Mouse (Mus musculus) embryonic fibroblast, embryonic 13.5 days (primary cell): ENCODE measurements at regions not wholly inside any gene's neighbourhood (a gene's known extent, or its start where the extent isn't known, plus 50 kb on each side); places are given as distances from the start of the nearest gene placed in this dataset.

Experiments used
- CTCF ChIP-seq: IDR thresholded peaks from 2 replicates; pipeline ENCODE4 v1.5.1; 2011; ENCODE audit warnings: mild to moderate bottlenecking, control low read depth, low read length, moderate library complexity, borderline replicate concordance; ENCODE audit not compliant: insufficient read depth
- POLR2A ChIP-seq: IDR thresholded peaks from 2 replicates; pipeline ENCODE4 v1.6.1; 2011; ENCODE audit warnings: low read depth, mild to moderate bottlenecking, control low read depth, low read length, moderate library complexity

- no peak for TF ChIP-seq CTCF
- TF ChIP-seq POLR2A = no peak
Measured at GRCm38 (mm10) chr10:87740323-87740722, 117.7 kb upstream of the Igf1 start.
